Mouse (Mus musculus) yolk sac, embryonic 10.5 days (tissue): ENCODE measurements around the gene Ctps.
A peak's percentile ranks its signal among the peaks of the same experiment; 100 is the strongest.

ENCODE experiments used
- DNase-seq: peaks from one replicate; pipeline ENCODE4 v3.0.0-alpha.2; 2017; ENCODE audit warnings: low spot score

Gene Ctps

GRCm38 (mm10) chr4:120570438-120571069, 478 bp upstream of the Ctps start:
- no peak for DNase-seq

DNA sequence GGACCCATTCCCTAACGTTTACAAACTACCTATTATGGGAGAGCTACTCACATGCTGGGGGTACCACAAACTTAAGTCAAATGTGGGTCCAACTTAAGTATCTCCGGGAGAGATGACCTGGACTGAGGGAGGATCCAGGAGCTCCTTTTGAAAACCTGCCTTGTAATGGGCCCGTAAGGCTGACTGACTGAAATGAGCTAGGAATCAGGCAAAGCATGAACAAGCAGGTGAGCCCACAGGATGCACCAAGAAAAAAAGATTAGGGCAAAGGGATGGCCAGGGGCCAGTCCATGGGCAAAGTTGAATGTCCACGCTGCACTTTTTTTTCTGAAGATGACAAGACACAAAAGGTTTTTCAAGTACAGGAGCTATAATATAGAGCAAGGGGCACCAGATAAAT, 1.1 kb downstream of the Ctps start:
- DNase-seq = peak; percentile 20

DNA sequence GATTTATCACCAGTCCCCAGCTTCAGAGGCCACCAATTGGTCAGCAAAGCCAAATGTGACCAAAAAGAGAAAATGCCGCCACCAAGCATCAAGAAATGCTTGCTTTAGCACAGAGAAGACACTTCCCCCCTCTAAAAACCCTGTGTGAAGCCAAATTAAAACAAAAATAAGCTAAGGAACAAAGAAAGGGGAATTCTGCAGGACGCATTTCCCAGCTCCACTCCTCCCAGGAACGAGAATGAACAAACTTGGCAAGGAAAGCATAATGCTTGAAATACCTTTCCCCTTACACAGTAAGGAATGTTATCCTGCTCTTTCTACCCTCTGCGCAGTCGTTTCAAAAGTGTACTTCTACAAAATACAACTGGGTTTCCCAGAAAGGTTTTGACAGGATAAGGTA, 2.1 kb downstream of the Ctps start:
- peak; percentile 13 for DNase-seq

GRCm38 (mm10) chr4:120565726-120566125, 4.3 kb downstream of the Ctps start:
- DNase-seq = peak; percentile 11

GRCm38 (mm10) chr4:120556592-120556991, 13.5 kb downstream of the Ctps start:
- no peak for DNase-seq

GRCm38 (mm10) chr4:120544896-120545295, 25.2 kb downstream of the Ctps start:
- DNase-seq = no peak

GRCm38 (mm10) chr4:120538664-120539063, 31.4 kb downstream of the Ctps start:
- no peak for DNase-seq

DNA sequence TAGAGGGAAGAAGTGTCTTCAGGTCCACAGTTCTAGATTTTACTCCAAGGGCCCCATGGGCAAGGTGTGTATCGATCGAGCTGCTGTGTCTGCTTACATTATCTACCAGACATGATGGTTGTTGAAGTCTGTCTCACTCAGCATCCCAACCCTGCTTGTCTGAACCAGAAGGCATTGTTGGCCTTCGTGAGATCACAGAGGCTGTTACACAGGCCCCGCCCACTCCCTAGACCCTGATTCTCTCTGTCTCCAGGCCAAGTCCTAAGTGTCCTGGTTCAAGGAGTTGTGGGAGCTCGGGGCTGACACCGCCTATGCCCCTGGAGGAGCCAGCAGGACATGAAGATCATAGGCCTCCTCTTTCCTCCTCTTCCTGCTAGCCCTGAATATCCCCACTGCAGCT, 38.1 kb downstream of the Ctps start, which contains the start of gene Slfnl1:
Slfnl1 (plus strand) TSS at position 246 of the 400 bp plus-strand sequence.
- no peak for DNase-seq

DNA sequence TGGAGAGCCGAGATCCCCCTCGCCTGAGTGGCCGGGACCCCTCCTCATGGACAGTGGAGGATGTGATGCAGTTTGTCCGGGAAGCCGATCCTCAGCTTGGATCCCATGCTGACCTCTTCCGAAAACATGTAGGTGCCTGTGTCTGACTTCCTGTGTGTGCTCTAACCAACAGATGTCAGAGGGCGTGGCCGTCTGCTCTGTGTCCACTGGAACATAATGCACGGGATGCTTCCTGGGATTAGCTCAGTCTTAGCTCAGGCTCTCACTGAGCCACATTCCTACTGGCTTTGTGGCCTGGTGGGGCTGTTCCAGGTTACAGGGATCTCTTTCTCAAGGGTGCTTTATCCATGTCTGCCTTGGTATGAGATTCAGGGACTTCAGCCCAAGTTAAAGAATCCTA, 41.9 kb downstream of the Ctps start:
- DNase-seq = no peak

GRCm38 (mm10) chr4:120523092-120523491, 47.0 kb downstream of the Ctps start:
- no peak for DNase-seq

- DNase-seq = no peak
Observed at GRCm38 (mm10) chr4:120522351-120522750, 47.7 kb downstream of the Ctps start.

GRCm38 (mm10) chr4:120521761-120522160, 48.3 kb downstream of the Ctps start:
- no peak for DNase-seq

DNA sequence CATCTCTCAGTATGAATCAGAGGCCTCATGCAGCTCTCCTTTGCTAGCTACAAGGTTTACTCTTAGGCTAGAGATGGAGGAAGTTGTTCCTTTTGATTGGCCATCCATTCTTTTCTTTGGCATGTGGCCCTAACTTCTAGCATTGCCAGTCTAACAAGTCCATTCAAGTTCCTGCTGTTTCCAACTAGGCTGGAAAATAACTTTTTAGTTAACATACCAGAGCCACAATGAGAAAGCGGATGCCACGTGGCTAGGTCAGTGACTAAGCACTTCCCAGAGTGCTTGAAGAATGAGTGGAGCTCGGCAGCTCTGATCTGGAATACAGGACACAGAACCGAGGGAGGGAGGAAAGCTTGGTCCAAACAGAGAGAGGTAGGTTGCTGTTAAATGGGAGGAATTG, 52.7 kb downstream of the Ctps start:
- DNase-seq = no peak

- no peak for DNase-seq
Observed at GRCm38 (mm10) chr4:120516907-120517306, 53.2 kb downstream of the Ctps start.

GRCm38 (mm10) chr4:120516491-120516890, 53.6 kb downstream of the Ctps start:
- no peak for DNase-seq

- DNase-seq = no peak
Observed at GRCm38 (mm10) chr4:120514366-120514765, 55.7 kb downstream of the Ctps start.

DNA sequence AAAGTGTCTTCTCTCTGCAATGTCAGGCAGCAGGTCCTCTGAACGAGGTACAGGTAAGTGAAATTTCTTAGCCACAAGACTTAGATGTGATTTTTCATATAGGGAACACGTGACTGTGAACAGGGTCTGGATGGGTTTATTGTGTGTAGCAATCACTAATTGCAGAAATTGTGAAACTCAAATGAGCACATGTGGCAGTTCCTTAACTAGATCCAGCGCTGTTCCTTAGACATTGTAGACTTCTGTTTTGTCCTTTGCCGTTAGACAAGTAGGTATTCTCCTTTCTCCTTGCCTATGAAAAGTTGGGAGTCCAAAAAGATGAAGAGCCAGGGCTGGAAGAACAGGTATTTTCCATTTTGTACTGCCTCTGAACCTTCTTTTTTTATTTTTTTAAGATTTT, 58.9 kb downstream of the Ctps start:
- DNase-seq = no peak

GRCm38 (mm10) chr4:120506955-120507354, 63.1 kb downstream of the Ctps start:
- no peak for DNase-seq
